Mouse (Mus musculus) heart, adult 2 months (tissue): ENCODE measurements around the gene Snrk.

Experiments
- CTCF ChIP-seq: fragments of 200-600 bp; IDR thresholded peaks from 2 replicates; pipeline ENCODE4 v1.8.1; 2022; ENCODE audit warnings: antibody characterized with exemption, mild to moderate bottlenecking, moderate library complexity
- POLR2A ChIP-seq: fragments of 200-500 bp; IDR thresholded peaks from 2 replicates; pipeline ENCODE4 v1.6.1; 2011; ENCODE audit warnings: mild to moderate bottlenecking, low read depth, low read length, control low read depth; ENCODE audit not compliant: insufficient read depth

DNA sequence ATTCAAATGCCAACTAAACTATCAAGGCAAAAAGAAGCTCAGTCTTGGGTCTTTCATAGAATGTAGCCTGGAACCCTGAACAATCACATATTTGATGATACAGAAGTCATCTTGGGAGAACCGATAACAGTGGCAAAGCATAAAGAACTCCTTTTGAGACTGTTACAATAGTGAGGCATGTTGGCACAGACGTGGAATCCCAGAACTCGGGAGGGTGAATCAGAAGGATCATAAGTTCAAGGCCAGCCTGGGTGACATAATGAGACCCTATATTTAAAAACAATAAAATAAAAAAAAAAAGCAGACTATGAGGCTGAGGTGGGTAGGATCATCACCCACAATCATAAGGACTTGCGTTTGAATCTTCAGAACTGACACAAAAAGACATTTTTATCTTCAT, 32.4 kb upstream of the Snrk start:
- TF ChIP-seq CTCF (no peak), POLR2A (no peak)
